Mouse (Mus musculus) urinary bladder, postnatal 25 days (tissue): ENCODE results near the gene Snhg11.
A peak's percentile ranks its signal among the peaks of the same experiment; 100 is the strongest.

ENCODE experiments used
- DNase-seq: peaks from one replicate; pipeline ENCODE4 v3.0.0; 2022; ENCODE audit warnings: low spot score

The Snhg11 gene

DNA sequence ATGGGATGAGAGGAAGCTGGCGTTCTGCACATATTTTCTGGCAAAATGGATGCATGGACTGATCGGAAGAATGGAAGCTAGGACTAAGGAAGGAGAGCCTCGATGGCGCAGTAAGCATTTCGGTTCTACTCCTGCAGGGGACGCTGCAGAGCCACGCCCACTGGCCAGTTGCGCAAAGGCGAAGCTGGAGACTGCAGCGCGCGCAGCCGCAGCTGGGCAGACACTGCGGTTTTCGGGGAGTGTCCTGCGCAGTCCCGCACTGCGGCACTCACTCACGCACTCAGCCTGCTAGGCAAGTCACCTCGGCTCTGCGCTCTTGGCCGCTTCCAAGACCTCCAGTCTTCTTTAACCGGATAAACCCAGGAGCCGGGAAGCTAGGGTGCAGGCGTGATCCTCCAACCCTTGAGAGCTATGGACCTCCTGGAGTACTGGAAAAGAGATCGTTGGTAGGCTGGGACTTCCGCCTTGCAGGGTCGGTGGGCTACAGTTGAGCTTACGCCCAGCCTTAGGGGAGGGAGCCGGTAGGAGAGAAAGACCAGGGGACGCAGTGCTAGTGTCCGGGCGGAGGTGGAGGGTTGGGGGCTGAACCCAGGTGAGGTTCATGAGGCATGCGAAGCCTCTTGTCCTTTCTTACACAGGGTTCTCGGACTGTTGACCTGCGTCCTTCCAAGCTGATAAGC, at the start of gene Snhg11:
Gene Snhg11 (plus strand): TSS at position 196 of the 680 bp plus-strand sequence.
- peak; percentile 30 for DNase-seq

DNA sequence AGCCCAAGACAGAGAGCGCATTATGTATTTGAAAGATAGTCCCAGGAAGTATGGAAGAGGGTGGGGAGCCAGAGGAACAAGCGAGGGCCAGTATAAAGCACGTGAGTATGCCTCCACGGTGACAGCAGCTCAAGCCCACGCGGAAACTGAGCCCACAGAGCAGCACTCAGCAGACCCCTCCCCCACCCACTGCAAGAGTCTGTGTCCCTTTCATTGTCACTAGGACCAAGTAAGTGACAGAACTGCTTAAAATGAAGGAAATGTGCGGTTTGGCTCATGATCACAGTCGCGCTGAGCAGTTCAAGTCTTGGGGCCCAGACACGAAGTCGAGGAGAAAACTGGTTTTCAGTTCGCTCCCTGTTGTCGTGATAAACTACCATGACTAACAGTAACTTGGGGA, 41.1 kb upstream of the Snhg11 start:
- DNase-seq, result no peak

DNA sequence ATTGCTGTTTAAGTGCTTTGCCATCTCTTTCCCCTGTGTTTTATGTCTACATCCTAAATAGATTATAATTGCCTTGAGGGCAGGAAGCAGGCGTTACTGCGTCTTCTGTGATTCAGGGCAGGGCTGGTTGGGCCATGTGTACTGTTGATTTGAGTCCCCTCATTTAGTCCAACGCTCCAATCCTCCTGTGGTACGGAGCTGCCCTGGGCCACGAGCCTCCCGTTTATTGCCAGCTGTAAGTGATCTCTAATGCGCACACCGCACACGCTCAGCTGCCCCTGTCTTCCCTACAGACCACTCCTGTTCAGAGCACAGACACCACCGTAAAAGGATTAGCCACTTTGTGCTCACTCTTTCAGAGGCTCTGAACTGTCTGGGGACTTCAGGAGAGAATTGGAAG, 37.7 kb upstream of the Snhg11 start:
- no peak for DNase-seq

DNA sequence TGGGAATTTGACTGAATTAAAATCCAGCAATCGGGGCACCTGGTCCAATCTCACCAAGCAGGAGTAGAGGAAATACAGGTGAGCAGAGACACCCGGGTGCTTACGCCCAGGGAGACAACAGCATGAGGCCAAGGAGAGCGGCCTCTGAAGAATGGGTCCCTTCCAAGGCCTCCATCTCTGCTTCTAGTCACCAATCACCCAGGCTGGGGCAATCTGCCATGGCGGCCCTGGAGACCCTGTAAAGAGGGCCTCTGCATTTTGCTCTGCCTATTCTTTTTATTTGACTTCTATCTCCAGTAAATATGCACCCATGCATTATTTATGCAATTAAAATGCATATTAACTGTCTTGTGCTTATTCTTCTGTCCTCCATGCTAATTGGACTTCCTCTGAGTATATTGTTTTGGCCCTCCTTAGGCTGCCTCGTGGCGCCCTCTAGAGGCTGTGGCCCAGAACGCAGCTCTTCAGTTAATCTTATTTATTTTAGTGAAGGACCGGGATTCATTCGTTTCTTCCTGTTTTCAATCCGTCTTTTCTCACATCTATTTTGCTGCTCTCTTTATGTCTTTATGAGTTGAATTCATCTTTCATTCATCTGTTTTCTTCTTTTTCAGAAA, 35.4 kb upstream of the Snhg11 start:
- DNase-seq, result peak; percentile 56

DNA sequence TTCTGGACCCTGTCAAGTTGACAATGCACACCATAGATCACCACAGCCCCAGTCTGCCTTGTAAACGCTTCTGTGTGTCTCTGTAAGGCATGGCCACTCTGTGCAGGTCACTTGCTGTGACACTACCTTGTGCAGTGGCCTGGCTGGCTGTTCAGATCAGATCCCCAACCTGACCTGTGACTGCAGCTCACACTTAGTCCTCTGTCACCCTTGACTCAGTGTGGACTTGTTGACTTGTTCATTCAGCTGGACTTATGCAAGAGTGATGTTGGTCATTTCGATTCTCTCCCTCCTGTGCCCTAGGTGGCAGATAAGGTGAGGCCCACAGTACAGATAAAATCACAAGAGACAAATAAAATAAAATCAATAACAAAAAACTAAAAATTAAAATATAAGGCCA, 34.1 kb upstream of the Snhg11 start:
- DNase-seq, result no peak

DNA sequence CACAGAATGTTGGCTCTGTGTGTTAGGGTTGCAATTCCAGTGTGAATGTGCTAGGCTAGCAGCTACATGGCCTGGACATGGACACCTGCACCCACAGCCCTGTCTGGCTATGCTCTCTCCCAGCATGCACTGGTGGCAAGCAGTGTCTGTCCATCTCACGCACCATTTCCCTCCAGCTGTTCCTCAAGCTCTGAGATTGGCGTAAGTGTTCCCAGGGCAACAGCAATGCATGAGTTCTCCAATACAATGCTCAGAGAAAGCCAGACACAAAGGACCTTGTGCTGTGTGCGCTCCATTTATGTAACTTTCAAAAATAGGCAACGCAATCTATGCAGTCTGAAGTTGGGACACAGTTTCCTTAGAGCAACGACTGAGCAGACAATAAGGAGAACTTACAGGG, 31.9 kb upstream of the Snhg11 start:
- no peak for DNase-seq

DNA sequence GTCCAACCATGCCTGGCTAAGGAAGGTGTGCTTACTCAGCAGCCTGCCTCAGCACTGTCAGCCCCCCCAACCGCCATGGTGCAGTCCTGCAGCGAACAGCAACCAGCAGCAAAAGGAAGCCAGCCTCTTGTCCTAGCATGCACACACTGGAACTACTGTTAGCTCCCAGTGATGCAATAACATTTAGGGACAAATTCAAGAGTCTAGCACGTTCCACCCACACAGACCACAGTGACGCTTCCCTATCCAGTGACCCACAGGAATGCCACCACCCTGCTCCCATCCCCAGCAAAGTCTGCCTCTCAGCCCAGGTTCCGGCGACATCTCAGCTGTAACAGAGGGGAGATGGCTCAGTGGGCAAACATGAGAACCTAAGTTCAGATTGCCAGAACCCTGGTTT, 29.0 kb upstream of the Snhg11 start:
- no peak for DNase-seq

DNA sequence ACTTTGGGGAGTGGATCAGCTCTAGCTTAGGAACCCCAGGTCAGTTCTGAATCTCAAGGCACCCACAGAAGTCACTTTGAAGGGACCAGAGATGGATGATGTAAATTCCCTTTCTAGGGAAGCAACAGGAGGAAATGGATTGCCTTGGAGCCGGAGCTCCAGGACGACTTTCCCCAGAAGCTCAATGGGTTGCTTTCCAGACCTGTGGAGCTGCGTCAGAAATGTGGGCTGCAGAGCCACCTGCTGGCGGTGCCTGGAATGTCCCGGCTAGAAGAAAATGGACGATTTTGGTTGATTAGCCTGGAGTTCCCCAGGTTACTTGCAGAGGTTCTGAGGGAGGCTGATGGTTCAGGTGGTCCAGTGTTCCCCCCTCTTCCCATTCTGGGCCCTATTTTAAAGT, 27.6 kb upstream of the Snhg11 start:
- DNase-seq, result peak; percentile 56

DNA sequence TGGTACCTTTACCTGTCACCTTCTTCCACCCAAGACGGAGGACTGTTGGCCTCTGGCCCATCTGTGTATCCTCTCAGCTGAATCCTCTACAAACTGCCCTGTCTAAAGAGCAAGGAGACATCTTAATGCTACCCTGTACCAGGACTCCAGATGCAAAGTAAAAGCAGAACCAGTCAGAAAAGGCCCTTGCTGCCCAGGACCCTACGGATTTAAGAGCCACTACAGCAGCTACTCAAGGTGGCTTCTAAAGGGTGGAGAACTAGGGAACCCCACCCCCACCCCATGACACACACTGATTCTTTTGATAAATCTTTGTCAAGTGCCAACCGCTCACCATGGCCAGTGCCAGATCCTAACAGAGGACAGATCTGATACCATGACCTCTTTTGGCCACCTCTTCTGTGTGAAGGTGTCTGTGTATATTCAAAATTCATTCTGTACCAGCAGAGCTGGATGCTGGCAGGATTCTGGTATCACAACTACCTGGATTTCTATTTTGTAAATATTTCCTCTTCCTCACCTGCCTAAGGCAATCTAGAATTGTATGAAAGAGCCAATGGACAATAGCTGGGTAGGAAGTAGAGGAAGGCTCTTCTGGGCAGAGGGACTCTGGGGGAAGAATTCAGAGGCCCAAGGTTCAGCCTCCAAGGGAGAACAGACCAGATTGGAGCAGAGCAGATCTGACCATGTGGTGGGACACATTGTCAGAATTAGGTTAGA, 22.5 kb upstream of the Snhg11 start:
- DNase-seq, result no peak

DNA sequence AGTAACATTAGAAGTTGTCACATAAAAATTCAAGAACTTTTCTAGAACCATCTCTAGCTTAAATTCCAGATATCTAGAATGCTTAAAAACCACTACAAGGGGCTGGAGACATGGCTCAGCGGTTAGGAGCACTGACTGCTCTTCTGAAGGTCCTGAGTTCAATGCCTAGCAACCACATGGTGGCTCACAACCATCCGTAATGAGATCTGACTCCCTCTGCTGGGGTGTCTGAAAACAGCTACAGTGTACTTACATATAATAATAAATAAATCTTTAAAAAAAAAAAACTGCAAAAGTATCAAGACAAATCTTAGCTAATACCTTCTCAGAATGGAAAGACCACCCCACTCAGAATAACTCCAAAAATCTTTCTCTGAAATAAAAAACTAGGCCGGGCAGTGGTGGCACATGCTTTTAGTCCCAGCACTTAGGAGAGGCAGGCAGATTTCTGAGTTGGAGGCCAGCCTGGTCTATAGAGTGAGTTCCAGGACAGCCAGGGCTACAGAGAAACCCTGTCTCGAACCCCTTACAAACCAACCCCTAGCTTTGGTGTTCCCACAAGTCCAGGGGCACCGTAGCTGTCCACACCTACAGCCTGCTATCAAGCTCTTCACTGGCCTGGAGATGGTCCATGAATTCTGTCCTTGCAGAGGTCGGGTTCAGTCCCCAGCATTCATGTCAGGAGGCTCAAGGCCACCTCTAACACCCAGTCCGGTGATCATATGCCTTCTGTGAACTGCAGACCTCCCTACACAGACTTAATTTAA, 20.9 kb upstream of the Snhg11 start:
- no peak for DNase-seq

DNA sequence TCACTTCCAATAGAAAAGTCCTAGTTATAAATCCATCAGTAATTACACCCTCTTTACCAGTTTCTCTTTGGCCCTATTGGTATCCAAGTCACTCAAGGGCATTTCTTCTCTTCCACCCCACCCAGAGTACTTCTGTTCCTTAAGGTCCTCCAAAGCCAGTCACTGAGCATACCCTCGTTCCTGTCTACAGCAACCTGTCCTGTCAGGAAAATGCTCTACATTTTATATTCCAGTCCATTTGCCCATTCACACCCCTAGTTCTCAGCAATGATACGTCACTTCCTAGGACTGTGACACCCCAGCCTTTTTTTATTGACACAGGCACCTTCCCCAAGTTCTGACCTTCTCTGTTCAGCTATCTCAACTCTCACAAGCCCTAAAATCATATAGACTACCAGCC, 20.2 kb upstream of the Snhg11 start:
- no peak for DNase-seq

DNA sequence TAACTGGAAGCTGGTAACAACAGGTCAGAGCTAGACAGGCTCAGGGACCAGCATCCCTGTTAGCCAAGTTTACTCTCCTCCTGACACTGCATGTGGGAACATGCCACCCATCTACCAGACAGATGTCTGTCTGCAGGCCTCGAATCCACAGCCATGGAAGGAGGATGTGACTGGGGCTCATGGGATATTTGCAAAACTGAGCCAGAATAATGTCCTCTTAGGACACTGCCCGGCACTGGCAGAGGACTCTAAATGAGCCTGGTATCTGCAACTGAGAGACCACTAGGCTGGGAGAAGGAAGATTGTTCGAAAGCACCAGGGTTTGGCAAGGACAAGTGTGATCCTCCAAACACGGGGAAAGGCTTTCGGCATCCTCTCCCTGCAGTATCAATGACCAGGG, 19.3 kb upstream of the Snhg11 start:
- no peak for DNase-seq

DNA sequence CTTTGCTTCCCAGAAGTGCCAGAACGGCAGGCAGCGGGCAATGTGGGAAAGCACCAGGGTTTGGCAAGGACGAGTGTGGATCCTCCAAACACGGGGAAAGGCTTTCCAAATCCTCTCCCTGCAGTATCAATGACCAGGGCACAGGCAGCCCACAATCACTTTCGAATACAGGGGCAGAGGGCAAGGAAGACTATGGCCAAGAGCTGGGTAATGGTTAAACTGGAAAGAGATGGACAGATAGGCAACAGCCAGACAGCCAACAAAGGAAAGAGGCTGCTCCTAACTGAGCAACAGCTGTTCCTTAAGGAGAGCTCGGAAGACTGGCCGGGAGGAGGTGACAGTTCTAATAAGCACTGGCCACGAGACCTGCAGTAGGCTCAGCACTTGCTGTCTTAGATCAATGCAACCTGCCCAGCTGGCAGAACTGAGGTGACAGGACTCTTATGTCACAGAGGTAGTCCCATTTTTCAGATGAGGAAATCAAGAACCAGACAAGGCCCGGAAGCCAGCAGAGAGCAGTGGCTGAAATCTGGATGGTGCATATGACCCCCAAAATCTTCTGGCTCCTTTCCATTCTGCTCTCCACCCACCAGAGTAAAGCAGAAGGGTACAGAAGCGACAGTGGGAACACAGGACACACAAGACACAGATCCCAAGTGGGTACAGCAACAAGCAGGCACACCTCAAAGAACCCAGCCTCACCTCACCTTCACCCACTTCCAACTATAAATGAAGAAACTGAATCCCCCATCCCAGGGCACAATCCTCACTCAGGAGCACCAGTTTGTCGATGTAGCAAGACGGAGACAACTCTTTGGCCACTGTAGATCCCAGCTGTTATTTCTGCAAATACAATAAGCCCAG, 15.4 kb upstream of the Snhg11 start:
- DNase-seq, result no peak

DNA sequence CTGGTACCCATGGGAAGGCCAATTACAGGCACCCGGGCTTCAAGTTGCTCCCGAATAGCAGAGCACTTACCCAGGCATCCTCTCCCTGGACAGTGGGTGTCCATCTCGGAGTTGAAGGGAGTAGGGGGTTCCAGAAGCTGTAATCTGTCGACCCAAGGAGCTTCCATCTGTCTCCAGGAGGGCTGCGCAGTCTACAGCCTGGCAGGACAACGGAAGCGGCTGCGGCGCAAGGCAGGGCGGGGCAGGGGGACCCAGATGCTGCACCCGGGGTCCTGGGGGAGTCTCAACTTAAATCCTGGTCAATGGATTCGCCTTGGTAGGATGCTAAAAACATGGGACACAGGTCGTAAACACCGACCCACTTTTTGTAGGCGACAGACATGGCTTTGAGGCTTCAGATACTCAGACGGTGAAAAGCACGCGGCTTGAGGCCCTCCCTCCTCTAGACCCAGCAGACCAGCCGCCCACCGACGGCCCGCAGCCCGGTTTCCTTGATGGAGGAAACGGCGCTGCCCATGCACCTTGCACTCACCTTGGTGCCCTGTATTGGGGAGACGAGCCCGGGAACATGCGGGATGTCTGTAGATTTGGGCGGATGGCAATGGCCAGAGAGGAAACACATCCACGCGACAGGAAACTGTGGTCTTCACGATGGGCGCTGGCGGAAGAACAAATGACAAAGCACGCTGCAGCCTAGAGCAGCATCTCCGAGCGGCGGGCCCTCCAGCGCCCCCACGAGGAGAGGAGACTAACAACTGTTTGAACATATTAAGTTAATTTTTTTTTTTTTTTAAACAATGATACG, 14.4 kb upstream of the Snhg11 start:
- peak; percentile 81 for DNase-seq

DNA sequence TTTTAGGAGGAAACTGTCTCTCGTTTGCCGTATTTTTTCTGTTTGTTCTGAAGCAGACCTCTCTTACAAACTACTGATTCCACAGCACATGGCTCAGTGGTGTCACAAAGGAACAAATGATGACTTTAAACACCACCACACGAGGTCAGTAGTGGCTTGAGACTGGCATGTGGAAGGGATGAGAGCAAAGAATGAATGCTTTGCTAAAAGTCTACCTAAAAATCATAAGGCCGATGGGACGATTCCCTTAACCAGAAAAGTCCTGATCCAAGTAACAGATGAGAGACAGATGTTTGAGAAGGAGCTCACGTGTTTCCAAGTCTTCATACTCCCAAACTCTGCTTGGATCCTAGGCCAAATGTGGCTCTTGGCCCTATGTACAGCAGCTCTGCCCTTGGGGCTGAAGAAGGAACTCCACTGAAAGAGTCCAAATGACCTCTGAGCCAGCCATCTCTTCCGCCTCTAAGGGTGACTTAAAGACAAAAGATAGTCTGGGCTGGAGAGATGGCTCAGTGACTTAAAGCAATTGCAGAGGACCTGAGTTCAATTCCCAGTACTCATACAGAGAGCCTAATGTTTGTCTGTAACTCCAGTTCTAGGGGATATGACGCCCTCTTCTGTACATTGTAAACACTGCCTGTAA, 13.6 kb upstream of the Snhg11 start:
- no peak for DNase-seq

DNA sequence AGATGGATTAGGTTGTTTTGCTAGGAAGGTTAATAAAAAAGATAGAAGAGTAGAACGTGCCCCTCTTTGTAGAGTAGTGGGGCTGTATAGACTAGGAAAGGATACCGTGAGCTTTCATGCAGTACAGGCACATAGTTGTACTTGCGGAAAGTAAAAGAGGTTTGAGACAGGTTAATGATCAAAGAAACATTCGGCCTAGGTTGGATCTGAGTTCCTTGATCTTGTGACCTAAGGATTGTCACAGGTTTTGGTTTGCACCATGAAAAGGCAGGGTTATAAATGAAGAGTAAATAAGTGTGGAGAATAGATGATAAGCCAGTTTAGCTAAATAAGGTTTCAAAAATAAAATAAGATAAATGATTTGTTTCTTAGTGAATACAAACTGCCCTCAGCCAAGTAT, 11.3 kb upstream of the Snhg11 start:
- DNase-seq, result no peak

DNA sequence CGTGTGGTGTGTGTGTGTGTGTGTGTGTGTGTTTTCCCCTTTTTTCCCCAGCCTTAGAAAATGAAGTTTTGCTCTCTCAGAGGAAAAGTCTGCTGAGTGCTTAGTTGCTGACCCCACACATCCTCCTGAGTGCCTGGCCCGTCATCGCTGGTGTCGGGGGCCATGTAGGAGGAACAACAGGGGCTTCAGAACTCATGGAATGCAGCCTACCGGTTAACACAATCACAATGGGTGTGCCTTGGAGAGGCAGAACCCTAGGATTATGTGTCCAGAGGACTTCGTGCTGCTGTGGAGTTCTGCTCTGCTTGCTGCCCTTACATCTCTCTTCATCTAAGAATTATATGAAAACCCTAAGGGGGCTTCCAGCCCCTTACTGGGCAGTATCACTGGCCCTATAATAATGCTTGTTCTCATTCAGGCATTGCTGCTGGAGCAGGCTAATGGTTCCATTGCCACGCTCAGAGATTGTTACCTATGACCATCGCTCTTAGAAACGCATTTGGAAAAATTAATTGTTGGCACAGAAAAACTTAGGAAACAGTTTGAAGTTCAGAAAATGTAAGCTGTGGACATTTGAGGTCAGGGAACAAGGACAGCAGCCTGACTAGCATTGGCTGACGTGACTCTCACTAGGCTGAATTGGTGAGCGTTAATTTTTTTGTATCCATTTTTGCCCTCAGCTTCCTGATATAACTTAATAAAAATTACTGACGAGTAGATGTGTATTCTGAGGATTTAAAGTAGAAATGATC, 10.2 kb upstream of the Snhg11 start:
- no peak for DNase-seq

DNA sequence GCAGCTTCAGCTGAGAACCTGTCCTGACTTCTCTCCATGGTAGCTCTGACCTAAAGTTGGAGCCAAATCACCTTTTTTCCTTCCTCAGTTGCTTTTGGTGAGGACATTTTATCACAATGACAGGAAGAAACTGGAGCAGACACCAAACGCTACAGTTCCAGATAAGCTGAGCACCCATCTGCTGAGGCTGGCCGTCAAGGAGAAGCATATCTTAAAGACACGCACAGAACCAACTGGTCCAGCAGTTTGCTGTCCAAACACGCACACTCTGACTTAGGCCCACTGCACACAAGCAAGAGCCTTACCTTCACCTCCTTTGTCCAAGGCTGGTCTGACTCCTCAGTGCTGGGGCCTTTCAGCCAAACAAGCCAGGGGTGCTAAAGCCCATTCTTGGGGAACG, 7.8 kb upstream of the Snhg11 start:
- DNase-seq, result no peak

DNA sequence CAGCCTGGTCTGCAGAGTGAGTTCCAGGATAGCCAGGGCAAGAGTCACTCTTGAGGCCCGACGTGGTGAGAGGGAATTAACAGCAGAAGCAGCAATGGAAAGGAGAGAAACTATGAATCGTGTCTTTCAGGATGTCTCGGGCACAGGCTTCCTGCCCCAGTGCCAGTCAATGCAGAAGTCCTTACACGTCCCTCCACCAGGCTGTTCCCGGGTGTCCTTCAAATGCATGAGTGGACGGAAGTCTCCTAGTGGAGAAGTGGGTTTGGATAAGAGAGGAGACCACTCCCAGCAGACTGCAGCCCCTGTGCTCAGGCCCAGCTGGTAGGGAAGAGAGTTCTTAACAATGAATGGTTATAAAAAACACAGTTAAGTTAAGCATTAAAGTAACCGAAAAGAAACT, 7.1 kb upstream of the Snhg11 start:
- no peak for DNase-seq
